Mouse (Mus musculus): ENCODE measurements around the gene Tmem151a.

Tmem151a gene

DNA sequence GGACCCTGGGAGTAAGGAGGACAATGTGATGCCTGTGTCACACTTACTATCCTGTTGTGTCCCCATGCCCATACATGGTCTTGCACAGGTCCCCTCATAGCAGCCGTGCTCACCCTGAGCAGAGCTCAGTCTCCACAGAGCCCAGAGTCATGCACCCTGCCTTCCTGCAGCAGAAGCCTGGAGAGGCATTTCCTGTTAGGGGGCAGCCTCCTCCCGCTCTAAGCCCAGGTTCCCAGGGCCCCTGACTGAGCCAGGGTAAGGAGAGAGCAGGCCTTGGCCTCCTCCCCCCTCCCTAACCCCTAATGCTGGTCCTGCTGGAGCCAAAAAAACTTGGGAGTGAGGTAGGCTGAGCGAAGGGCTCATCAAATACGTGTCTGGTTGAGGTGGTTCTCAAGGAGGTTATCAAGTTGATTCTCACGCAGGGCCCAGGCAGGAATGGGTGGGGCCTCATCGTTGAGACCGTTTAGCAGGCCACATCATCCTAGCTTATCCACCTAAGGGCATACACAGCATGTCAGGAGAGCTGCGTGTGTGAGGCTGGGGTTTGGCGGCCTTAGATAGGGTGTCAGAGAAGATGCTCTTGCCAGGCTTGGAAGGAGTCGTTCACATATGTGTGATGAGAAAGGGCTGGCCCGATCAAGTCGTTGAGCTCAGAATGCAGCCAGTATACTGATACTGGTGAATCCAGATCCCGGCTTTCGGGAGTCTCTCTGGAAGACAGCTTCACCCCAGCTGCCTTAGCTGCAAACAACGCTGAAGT is 18.1 kb downstream of the Tmem151a start:
- no peak for DNase-seq

- DNase-seq: no peak
Measured at GRCm38 (mm10) chr19:5065104-5065503, 20.2 kb downstream of the Tmem151a start.

GRCm38 (mm10) chr19:5062446-5062845 is 22.9 kb downstream of the Tmem151a start:
- DNase-seq: no peak

DNA sequence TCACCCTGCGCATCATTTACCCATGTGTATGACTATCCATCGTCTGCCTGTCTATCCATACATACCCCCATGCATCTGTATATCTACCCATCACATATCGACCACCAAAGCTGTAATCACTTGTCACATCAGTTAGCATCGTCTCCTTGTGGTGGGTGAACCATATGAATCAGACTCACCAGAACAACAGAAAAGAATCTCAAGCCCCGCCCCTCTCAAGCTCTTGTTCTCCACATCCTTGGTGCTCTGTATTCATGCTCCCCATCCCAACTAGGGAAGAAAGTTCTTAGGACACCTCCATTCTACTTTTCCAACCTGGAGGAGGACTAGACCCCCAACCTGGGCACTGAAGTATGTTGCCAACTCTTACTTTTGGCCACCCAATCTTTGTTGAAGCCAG is 23.3 kb downstream of the Tmem151a start:
- DNase-seq: no peak

DNA sequence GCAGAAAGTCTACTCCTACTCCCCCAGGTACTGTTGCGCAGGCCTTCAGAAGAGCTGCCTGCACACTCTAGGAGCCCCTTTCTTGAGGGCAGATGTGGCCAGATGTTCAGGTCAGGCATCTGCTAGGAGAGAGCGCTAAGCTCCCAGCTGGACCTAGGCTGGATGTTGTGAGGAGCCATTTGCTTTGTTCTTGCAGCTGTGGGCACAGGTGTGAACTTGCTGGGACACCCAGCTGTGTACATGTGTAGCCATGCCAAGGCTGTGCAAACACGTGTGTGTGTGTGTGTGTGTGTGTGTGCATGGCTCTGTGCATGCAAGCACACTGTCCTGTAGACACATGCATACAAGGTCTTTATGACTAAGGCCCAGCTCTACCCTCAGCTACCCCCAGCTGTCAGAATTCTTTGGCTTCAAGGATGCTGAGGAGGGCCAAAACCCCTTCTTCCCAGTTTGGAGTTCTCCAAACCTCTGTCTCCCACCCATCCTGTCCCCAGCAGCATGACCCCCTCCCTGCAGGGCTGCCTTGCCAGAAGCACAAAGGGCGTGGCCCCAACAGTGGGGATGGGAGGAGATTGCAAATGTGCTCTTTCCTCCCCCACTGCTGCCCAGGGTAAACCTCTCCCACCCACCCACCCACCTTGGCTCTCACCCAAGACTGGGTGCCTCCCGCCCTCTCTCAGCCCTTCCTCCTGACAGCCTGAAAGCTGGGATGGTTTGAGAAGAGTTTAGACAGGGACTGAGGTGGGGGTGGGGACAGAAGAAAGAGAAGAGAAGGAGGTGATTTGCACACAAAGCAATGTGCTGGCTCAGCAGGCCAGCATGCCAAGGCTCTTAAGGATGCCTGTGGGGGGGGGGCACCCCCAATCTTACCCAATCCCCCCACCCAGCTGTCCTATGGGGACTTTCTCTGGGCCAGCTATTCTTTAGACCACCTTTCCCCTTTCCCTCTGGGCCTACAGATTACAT is 24.7 kb downstream of the Tmem151a start:
- no peak for DNase-seq

GRCm38 (mm10) chr19:5058801-5059771 is 26.2 kb downstream of the Tmem151a start:
- no peak for DNase-seq

DNA sequence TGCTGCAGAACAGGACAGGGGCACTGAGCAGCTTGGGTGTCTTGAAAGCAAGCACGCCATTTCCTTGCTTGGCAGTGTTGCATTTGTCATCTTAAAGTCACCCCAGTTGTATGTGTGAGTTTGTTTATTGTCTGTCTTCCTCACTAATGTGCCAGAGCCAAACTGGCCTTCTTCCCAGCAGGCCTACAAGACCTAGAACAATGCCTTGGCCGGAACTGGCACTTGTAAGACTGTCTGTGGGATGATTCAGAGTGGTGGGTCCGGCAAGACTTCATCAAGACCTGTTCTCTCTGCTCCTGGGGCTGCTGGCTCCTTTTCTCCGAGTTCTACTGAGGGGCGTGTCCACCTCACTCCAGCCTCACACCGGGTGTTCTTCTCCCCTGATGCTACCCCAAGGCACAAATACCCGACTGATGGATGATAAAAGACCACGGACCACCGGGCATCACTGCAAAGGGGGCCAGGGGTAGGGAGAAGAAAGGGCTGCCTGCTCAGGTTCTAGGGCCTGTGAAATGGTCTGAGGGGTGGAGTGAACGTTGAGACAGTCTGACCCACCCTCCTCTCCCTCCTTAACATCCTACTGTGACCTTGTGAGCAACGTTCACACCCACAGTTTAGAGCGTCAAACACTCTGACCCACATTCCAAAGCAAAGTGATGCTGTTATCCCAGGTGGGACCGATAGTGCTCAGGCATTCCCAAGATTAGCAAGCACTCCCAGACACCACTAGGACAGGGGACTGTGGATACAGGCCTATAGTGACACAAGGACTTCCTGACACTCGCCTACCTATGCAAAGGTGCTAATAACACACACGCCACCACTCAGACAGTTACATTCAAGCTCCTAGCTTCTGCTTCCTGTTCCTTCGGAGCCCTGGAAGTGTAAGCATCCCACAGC is 27.2 kb downstream of the Tmem151a start:
- no peak for DNase-seq

DNA sequence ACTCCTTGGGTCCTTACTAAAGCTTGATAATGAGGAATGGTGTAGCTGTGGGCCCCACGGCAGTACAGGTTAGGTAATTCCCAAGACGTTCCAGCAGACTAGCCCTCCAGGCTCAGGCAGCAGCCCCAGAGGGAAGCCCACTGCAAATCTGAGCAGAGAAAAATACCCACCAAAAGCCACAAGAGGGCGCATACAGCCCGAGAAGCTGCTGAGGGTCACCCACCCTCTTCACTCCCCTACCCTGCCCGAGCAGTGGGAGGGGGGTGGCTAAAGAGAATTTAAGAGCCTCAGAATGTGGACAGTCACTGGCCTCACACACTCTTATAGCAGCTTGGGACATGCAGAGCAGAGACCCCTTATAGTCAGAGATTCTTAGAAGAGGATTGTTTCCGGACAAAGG is 29.1 kb downstream of the Tmem151a start:
- no peak for DNase-seq

DNA sequence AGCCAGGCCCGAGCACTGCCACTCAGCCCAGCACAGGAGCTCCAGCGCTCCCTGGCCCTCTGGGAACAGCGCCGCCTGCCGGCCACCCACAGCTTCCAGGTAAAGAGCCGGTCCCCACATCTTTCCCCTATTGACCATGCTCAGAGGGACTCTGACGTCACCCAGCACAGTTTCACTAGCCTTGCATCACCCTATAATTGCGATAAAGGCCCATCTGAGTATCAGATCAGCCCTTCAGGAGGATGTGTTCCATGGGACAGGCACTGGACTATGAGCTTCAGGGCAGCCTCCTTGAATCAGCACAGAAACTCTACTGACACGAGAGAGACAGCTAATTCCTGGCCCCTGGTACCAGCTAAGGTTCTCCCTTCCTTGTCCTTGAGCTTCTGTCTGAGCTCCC is 31.4 kb downstream of the Tmem151a start:
- DNase-seq: peak; percentile 80

DNA sequence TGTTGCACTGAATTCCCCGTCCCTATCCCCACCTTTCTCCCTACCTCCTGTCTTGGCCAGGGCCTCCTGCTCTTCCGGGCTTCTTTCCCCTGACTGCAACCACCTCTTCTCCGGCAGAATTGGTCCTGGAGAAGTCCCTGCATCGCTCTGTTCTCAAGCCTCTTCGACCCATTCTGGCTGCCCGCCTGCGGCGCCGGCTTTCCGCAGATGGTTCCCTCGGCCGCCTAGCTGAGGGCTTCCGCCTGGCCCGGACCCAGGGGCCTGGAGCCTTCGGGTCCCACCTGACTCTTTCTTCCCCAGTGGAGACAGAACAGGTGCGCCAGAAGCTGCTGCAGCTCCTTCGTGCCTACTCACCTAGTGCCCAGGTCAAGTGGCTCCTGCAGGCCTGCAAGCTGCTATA is 32.5 kb downstream of the Tmem151a start:
- DNase-seq: peak; percentile 82

- DNase-seq: peak; percentile 75
Measured at GRCm38 (mm10) chr19:5052166-5052822, 33.0 kb downstream of the Tmem151a start.

GRCm38 (mm10) chr19:5051515-5051914 is 33.8 kb downstream of the Tmem151a start:
- no peak for DNase-seq

DNA sequence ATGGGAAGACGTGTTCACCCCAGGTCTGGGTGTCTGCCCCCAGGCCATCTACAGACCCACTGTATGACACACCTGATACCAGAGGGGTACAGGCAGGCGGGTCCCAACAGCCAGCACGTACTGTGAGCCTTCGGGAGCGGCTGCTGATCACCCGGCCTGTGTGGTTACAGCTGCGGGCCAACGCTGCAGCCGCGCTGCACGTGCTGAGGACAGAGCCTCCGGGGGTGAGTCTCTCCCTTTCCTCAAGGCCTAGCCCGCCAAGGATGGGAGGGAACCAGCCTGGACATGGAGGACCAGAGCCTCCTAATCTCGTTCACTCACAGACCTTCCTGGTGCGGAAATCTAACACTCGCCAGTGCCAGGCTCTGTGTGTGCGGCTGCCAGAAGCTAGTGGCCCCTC is 34.3 kb downstream of the Tmem151a start:
- DNase-seq: no peak

GRCm38 (mm10) chr19:5050047-5050905 is 35.1 kb downstream of the Tmem151a start, which contains the start of gene Rin1:
Gene Rin1 (plus strand): TSS chr19:5050481.
- DNase-seq: peak; percentile 67

DNA sequence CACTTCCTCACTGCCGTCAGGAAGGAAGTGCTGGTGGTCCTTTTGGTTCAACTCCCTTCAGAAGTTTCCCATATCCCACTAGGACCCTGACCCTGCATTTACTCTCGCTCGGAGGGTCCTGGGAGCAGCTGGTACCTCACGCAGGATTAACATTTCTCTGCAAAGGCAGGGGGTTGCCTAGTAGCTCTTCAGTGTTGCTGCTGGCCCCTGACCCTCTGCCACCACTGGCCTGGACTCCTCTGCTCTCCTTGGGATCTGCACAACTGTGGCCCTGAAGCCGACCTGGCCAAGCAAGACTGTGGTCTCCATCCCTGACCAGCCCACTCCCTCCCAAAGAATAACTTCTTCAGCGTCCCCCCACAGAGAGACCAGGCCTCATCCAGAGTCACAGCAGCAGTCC is 36.0 kb downstream of the Tmem151a start:
- DNase-seq: no peak

- DNase-seq: no peak
Measured at GRCm38 (mm10) chr19:5048138-5049056, 36.9 kb downstream of the Tmem151a start.

GRCm38 (mm10) chr19:5045531-5045930 is 39.8 kb downstream of the Tmem151a start:
- no peak for DNase-seq

- DNase-seq: no peak
Measured at GRCm38 (mm10) chr19:5041588-5041987, 43.7 kb downstream of the Tmem151a start.

All from cerebellum, adult 11-12 months (tissue).